Mouse (Mus musculus) liver, embryonic 13.5 days (tissue): ENCODE results near the gene B4galnt2. TPM values are rescaled to one million over a fixed set of nuclear protein-coding genes. Genes with fewer than 3 reads are reported as not detected.
A peak's percentile ranks its signal among the peaks of the same experiment; 100 is the strongest.

Experiments
- ATAC-seq: fragments of 200-750 bp; cut with Nextera tagmentation; 2 replicates; pipeline ENCODE4 v1.8.0; 2017; ENCODE audit warnings: low read depth, mild to moderate bottlenecking, moderate number of reproducible peaks, moderate library complexity
- DNase-seq: peaks from one replicate; pipeline ENCODE4 v3.0.0; 2022
- H3K27ac ChIP-seq: fragments of 300-500 bp; sonication (generic); 2 replicates; pipeline ENCODE4 v1.5.1; 2015; ENCODE audit warnings: moderate library complexity, mild to moderate bottlenecking, inconsistent platforms
- H3K27me3 ChIP-seq: fragments of 300-500 bp; sonication (generic); 2 replicates; pipeline ENCODE4 v1.6.1; 2015; ENCODE audit warnings: mild to moderate bottlenecking, inconsistent platforms
- H3K36me3 ChIP-seq: fragments of 300-500 bp; sonication (generic); 2 replicates; pipeline ENCODE4 v1.6.1; 2015; ENCODE audit warnings: mild to moderate bottlenecking, inconsistent platforms
- H3K4me1 ChIP-seq: fragments of 300-500 bp; sonication (generic); replicated peaks from 2 replicates; pipeline ENCODE4 v1.6.1; 2015; ENCODE audit warnings: inconsistent platforms
- H3K4me2 ChIP-seq: fragments of 300-500 bp; sonication (generic); 2 replicates; pipeline ENCODE4 v1.6.1; 2015; ENCODE audit warnings: inconsistent platforms, mild to moderate bottlenecking, moderate library complexity
- H3K4me3 ChIP-seq: fragments of 300-500 bp; sonication (generic); replicated peaks from 2 replicates; pipeline ENCODE4 v1.5.1; 2015; ENCODE audit warnings: mild to moderate bottlenecking, inconsistent platforms
- H3K9ac ChIP-seq: fragments of 300-500 bp; sonication (generic); 2 replicates; pipeline ENCODE4 v1.6.1; 2015; ENCODE audit warnings: mild to moderate bottlenecking, inconsistent platforms
- H3K9me3 ChIP-seq: fragments of 300-500 bp; sonication (generic); replicated peaks from 2 replicates; pipeline ENCODE4 v1.6.1; 2016; ENCODE audit warnings: inconsistent platforms
- WGBS: fragments of 180-500 bp; shearing (Covaris S2); methylation state at CpG from one replicate; pipeline ENCODE4 v1.1.7; 2015; ENCODE audit not compliant: insufficient replicate concordance; 5-methylcytosine and 5-hydroxymethylcytosine counted together
- microRNA-seq: library from miRNA; unstranded; fragments of <30 nt; microRNA quantifications from one replicate; pipeline ENCODE4, GENCODE M21; 2016
- polyA plus RNA-seq: library from polyadenylated mRNA; unstranded; fragments of >200 nt; fragmentation: Nextera tagmentation; extraction: Ambion mirVana; gene quantifications from 2 replicates; pipeline ENCODE4 v1.2.1, GENCODE M21; 2015

Gene B4galnt2
- polyA plus RNA-seq, 1 experiment from 2014 or later, result 0.13 TPM

DNA sequence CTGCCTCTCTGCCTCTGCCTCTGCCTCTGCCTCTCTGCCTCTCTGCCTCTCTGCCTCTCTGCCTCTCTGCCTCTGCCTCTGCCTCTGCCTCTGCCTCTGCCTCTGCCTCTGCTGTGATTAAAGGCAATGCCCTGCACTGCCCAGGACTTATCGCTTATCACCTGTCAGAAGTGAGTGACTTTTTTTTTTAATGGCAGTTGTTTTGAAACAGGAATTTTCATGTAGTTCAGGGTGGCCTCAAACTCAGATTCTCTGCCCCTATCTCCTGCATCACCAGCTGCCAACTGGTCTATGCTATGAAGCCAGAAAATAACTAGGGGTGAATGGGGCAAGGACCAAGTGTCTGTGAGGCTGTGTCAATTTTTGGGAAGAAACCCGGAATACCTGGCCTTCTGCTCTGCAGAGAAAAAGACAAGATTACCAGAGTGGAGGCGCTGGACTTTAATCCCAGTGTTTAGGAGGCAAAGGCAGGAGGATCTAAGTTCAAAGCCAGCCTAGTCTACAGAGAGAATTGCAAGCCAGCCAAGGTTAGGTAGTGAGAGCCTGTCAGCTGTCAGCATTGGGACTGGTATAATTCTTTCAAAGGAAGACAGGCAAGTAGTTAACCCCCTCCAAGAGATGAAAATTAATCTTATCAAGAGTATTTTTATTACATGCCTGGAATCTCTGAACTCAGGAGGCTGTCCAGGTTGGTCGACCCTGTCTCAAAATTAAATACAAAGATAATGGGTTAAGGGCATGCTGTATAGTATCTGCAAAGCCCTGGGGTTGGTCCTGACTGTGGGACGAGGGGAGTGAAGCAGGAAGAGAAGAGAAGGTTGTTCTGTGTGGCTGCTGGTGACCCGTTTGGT, 88.1 kb downstream of the B4galnt2 start:
- DNase-seq, result no peak
- 38% methylated on average over 6 of the region's 6 CpGs for WGBS
- Histone ChIP-seq H3K4me2 (peak overlapping the region; percentile 98), H3K4me1 (peaks cover 88% of the 10 kb centered on the region), H3K9ac (peak overlapping the region; percentile 86), H3K4me3 (peak overlapping the region; percentile 72), H3K27me3 (peaks cover 59% of the 10 kb centered on the region), H3K36me3 (peaks cover 22% of the 10 kb centered on the region), H3K9me3 (no peaks in the 10 kb centered on the region), H3K27ac (peak overlapping the region; percentile 78)
- ATAC-seq, result 0 out of 2 replicates have a peak, but pooled peaks have one; percentile 6

DNA sequence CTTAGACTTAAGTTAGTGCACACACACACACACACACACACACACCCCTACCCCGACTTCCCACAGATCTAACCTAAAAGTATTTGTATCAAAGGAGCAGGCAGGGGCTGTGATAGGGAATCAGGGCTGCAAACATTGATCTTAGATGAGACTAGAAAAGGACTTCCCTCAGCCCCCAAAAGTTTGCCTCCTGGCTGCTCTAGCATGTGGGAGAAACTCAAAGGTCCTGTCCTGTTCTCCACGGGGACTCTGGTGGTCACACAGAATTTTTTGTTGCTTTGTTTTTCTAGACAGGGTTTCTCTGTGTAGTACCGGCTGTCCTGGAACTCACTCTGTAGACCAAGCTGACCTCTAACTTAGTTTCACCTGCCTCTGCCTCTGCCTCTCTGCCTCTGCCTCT, 89.1 kb downstream of the B4galnt2 start:
- 56% methylated on average over 3 of the region's 3 CpGs for WGBS
- Histone ChIP-seq H3K27me3 (peaks cover 50% of the 10 kb centered on the region), H3K27ac (peak overlapping the region; percentile 78), H3K36me3 (peaks cover 12% of the 10 kb centered on the region), H3K4me3 (peak overlapping the region; percentile 72), H3K4me1 (peaks cover 83% of the 10 kb centered on the region), H3K9me3 (no peaks in the 10 kb centered on the region), H3K4me2 (peak overlapping the region; percentile 98), H3K9ac (peak overlapping the region; percentile 86)
- ATAC-seq (no peak), DNase-seq (no peak)

DNA sequence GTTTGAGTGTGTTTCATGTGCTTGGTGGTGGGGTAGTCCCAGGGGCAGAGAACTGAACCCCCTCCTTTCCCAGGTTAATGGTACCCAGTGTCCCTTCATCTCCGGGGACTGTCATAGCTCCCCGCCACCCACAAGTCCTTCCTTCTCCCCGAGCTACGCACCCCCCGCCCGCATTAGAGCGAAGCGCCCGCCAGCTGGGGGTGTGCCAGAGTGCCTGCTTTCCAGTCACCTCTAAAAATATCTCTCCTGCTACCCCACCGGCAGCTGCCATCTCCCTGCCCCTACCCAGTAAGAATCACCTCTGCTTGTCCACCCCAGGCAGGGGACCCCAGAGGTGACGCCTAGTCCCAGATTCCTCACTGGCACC, 89.8 kb downstream of the B4galnt2 start:
- 2% methylated on average over 11 of the region's 11 CpGs for WGBS
- H3K4me2 ChIP-seq, result peak overlapping the region; percentile 98
- H3K27ac ChIP-seq, result peak overlapping the region; percentile 78
- DNase-seq, result no peak
- peak overlapping the region; percentile 72 for H3K4me3 ChIP-seq
- peak overlapping the region; percentile 86 for H3K9ac ChIP-seq
- H3K4me1 ChIP-seq, result peaks cover 82% of the 10 kb centered on the region
- H3K27me3 ChIP-seq, result peaks cover 42% of the 10 kb centered on the region
- H3K9me3 ChIP-seq, result no peaks in the 10 kb centered on the region
- no peak for ATAC-seq
- H3K36me3 ChIP-seq, result 0 out of 2 replicates have a peak, but pooled peaks cover 5% of the 10 kb centered on the region

DNA sequence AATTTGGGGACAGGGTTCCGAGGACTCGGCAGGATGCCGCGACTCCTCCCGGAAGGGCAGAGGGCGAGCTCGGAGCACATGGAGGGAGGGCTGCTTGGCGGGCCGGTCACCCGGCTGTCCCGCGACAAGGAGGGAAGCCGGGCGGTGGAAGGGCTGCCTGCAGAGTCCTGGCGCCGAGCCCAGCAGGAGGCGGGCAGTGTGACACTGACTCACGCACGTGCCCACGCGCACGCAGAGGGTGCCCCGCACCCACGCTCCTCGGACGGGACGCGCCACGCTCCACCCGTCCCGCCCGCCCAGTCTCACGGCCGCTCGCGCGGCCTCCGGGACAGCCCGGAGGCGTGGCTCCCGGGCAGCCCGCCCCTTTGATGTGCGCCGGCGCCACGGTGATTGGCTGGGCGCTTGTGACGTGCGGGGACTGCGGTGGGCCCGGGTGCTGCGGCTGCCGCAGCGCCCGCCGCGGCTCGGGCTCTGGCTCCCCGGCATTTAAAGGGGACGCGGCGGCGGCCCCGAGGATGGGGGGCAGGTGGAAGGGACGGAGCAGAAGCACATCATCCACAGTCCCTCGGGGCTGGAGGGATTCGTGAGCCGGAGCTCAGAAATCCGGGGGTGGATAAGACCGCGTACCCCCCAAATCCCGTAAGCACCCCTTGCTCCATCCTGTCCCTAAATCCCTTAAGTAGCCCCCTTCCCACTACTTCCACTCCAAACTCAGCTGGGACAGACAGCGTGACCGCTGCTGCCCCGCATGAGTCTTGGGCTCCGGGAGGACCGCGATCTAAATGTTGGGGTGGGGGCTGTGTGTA, 90.4 kb downstream of the B4galnt2 start, which contains the start of gene Phospho1:
Gene Phospho1, plus strand, starts transcription at position 429 of the 806 bp plus-strand sequence.
- Histone ChIP-seq H3K4me1 (peaks cover 78% of the 10 kb centered on the region), H3K9me3 (no peaks in the 10 kb centered on the region), H3K9ac (peak within 1 kb of the TSS; percentile 86), H3K4me3 (peak within 1 kb of the TSS; percentile 72), H3K27me3 (peaks cover 36% of the 10 kb centered on the region), H3K4me2 (peak within 1 kb of the TSS; percentile 98), H3K36me3 (0 out of 2 replicates have a peak, but pooled peaks cover 5% of the 10 kb centered on the region), H3K27ac (peak within 1 kb of the TSS; percentile 79)
- peak; percentile 95 for ATAC-seq
- under 1% methylated on average over 72 of the region's 78 CpGs for WGBS
- DNase-seq, result peak; percentile 87

DNA sequence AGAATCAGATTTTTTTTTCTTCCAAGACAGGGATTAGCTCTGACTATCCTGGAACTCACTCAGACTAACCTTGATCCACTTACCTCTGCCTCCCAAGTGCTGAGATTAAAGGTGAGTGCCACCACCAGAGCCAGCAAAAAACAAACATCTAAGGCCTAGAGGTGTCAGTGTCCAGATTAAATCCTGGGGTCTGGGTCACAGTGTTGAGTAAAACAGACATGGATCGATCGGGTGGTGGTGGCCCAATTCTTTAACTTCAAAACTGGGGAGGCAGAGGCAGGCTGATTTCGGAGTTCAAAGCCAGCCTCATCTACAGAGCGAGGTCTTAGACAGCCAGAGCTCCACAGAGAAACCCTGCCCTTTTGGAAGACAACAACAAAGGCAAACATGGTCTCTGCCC, 92.3 kb downstream of the B4galnt2 start:
- DNase-seq (no peak), ATAC-seq (no peak)
- Histone ChIP-seq H3K27ac (peak overlapping the region; percentile 21; the same call in 1 of the 2 replicates), H3K4me3 (no peak overlapping the region), H3K4me1 (peaks cover 59% of the 10 kb centered on the region), H3K9me3 (no peaks in the 10 kb centered on the region), H3K4me2 (no peak overlapping the region; the same call in 1 of the 2 replicates), H3K36me3 (no peaks in the 10 kb centered on the region), H3K9ac (no peak overlapping the region), H3K27me3 (peaks cover 21% of the 10 kb centered on the region)
- 90% methylated on average over 4 of the region's 4 CpGs for WGBS

DNA sequence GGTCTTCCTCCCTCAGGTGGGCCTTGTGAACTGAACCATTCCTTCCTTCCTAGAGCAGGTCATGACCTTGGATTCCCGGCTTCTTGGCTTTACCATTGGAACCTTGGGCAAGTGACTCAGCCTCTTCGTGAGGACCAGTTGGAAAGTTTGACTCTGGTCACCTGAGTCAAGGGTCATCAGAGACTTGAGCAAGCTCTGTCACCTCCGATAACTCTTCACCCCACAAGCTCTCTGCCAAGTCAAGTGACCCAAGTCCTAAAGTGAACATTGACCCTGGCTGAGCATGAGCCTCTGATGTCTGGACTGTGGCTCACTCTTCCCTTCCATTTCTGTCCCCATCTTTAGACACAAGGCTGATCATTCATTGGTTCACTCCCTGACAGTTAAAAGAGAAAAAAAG, 93.2 kb downstream of the B4galnt2 start:
- H3K27ac ChIP-seq, result 0 out of 2 replicates have a peak overlapping the region, but pooled peaks have one; percentile 9

DNA sequence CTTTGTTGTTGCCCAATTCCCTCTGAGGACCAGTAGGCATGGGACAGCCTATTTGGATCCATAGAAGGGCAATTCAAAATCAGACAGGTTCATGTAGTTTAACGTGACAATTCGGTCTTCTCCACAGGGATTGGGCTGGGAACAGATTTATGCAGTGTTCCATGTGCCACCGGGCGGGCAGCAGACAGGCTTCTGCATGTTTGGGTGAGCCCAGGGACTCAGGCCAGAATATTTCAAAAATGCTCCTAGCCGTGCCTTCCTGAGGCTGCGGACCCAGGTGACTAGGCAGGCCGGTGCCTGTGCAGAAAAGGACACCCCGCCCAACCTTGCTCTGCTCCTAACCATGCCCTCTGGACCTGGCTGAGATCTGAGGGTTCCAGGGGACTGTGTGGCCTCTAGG, 95.6 kb downstream of the B4galnt2 start:
- 80% methylated on average over 8 of the region's 8 CpGs for WGBS
- H3K9ac ChIP-seq, result no peak overlapping the region
- no peak overlapping the region for H3K4me3 ChIP-seq
- no peak overlapping the region for H3K4me2 ChIP-seq
- no peak for ATAC-seq
- no peak overlapping the region for H3K27ac ChIP-seq
- DNase-seq, result no peak
- no peaks in the 10 kb centered on the region for H3K9me3 ChIP-seq
- peaks cover 7% of the 10 kb centered on the region; the same call in 1 of the 2 replicates for H3K27me3 ChIP-seq
- peaks cover 31% of the 10 kb centered on the region for H3K4me1 ChIP-seq
- no peaks in the 10 kb centered on the region for H3K36me3 ChIP-seq

More for the DNA sequence above, 93.2 kb downstream of the B4galnt2 start:
- DNase-seq (no peak), ATAC-seq (no peak)
- Histone ChIP-seq H3K4me3 (no peak overlapping the region), H3K9me3 (no peaks in the 10 kb centered on the region), H3K36me3 (no peaks in the 10 kb centered on the region), H3K4me1 (peaks cover 50% of the 10 kb centered on the region), H3K27me3 (peaks cover 21% of the 10 kb centered on the region), H3K4me2 (no peak overlapping the region), H3K9ac (no peak overlapping the region)
- WGBS, result 78% methylated on average over 3 of the region's 3 CpGs

Small RNAs within 50 kb of the gene (microRNA-seq; reads per million reads assigned to microRNA genes)
- gene Mir3063, result 1.5 reads per million

Other genes with a start within 250 kb of the B4galnt2 start
- gene Phb, start 247.9 kb downstream of the B4galnt2 start, polyA plus RNA-seq, result 184 and 209 TPM in 2 replicates
- gene Zfp652, start 202.2 kb downstream of the B4galnt2 start, polyA plus RNA-seq, result 5.9 and 6.3 TPM in 2 replicates
- 0.37 and 0.44 TPM in 2 replicates for gene B130006D01Rik, start 191.3 kb downstream of the B4galnt2 start, polyA plus RNA-seq
- gene Phospho1, start 90.4 kb downstream of the B4galnt2 start, polyA plus RNA-seq, result 5.2 and 6.2 TPM in 2 replicates
- 13.8 and 15.3 TPM in 2 replicates for gene Gngt2, start 77.7 kb downstream of the B4galnt2 start, polyA plus RNA-seq
- 5.8 and 6.3 TPM in 2 replicates for gene Abi3, start 72.4 kb downstream of the B4galnt2 start, polyA plus RNA-seq
- gene Igf2bp1, start 91.0 kb upstream of the B4galnt2 start, polyA plus RNA-seq, result 20.8 and 23.9 TPM in 2 replicates
- not detected in 2 replicates for gene Gip, start 109.7 kb upstream of the B4galnt2 start, polyA plus RNA-seq
- gene Snf8, start 120.0 kb upstream of the B4galnt2 start, polyA plus RNA-seq, result 87.0 and 88.9 TPM in 2 replicates
- 13.7 and 15.2 TPM in 2 replicates for gene Ube2z, start 150.5 kb upstream of the B4galnt2 start, polyA plus RNA-seq
- gene Atp5g1, start 160.8 kb upstream of the B4galnt2 start, polyA plus RNA-seq, result 578 and 628 TPM in 2 replicates
- gene Calcoco2, start 197.1 kb upstream of the B4galnt2 start, polyA plus RNA-seq, result not detected in 2 replicates
- not detected in 2 replicates for gene Ttll6, start 218.9 kb upstream of the B4galnt2 start, polyA plus RNA-seq